Mouse (Mus musculus): ENCODE data around the gene Gm47429.

DNA sequence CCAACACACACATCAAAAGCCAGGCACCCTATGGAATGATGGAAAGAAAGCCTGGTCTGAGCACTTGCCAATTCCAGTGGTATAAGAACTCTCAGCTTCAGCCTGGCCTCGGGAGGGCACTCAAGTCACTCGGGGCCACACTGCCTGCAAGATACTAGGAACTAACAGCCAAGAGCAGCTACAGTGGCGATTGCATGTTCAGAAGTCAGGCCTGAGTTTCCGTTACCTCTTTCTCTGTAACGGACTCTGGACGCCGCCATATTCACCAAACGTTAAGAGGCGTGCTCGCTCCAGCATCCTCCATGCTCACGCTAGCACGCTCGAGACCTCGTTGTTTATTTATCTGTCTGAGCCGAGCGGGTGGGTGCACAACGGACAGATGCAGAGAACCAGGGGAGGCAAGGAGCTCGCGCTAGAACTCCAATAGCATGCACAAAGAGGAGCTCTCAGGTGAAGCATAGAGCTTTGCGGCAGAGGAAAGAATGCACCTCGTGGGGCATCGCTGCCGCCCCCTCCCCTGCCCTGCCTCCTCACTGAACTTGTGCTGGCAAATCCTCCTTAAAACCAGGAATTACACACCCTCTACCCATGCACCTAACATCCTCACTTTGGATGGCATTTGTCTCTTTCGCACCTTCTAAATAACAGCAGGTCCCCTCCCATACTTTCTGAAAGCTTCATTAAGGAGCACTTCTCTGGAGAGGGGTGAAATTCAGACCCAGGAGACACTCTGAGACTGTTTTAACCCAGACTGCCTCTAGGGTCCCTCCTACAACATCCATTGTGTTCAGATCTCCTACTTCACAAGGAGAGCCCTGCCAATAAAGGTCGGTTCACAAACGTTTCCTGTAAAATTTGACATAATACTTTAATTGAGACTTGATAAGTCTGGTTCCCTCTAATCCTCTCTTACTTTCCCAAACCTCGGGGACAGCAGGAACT is 21.2 kb upstream of the Gm47429 start:
- TF ChIP-seq CTCF (IDR thresholded peaks at IDR 0.05; ENCODE audit: low read depth), result no peak
- TF ChIP-seq EP300 (IDR thresholded peaks at IDR 0.05; ENCODE audit: low read depth), result no peak

Measured in liver, postnatal 0 days (tissue).